Mouse (Mus musculus): ENCODE results near the gene Sun3.

The Sun3 gene

DNA sequence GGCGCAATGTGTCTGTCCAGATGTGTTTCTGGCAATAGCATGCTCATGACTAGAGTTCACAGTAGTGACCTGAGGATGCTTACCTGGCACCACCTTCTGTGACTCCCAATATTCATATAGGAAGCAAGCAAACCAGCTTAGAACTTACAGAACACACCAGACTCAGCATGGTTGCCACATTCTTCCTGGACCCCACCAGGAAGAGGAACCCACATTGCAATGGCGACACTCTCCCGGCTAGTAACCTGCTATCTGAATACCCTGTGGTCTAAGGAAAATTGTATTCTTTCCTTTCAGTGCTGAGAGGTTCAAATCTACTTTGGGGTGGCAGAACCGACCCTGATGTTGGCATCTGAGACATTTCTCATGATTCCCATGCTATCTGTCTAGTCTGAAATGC, 70.6 kb downstream of the Sun3 start:
- DNase-seq, result no peak

DNA sequence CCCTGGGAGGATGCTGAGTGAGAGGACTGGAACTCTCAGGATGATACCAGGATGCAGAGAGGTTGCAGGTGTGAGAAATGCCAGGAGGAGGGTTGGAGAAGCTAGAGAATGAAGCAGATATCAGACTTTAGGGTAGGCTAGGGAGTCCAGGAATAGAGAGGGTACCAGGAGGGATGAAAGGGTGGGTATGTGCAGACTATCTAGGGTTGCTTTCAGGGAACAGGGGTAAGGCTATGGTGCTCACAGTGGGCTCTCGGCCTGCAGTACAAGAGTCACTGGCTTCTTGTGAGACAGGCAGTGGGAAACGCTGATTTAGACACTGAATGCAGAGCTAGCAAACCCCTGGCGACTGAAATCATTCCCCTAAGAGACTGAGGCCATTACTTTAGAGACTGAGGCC, 75.6 kb downstream of the Sun3 start, which contains the start of gene Pkd1l1:
Gene Pkd1l1 (minus strand): TSS at position 101 of the 400 bp plus-strand sequence.
- DNase-seq, result no peak

DNA sequence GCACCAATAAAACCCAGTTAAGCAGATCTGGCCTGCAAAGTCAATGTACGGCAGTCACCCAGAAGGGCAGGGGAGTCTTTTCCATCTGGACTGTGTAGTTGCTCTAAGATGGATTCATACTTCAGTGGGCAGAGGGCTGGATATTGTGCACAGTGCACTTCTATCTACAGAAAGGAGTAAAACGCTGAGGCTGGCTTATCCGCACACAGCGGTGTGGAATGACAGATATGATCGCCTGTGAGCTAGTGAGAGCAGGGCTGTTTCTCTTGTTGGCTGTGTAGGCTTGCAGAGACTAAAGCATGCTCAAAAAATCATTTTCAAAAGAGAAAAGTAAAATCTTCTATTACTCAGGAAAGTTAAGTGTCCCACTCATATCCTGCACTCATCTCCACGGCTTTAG, 76.7 kb downstream of the Sun3 start:
- DNase-seq, result no peak

DNA sequence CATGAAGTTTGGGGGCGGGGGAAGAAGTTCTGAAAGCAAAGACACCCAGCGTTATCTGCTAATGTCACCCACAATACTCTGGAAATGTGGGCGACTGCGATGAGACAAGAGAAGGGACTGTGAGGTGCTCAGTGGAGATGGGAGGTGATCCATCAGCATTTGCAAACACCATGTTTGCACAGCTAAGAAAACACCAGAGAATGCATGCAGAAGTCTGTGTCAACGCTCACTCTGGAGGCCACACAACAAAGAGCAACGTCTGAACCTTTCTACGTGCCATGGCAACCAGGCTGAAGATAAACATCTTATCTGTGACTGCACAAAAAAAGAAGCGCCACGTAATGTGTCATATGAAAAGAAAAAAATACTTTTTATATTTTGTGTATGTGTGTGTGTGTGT, 78.3 kb downstream of the Sun3 start:
- no peak for DNase-seq

DNA sequence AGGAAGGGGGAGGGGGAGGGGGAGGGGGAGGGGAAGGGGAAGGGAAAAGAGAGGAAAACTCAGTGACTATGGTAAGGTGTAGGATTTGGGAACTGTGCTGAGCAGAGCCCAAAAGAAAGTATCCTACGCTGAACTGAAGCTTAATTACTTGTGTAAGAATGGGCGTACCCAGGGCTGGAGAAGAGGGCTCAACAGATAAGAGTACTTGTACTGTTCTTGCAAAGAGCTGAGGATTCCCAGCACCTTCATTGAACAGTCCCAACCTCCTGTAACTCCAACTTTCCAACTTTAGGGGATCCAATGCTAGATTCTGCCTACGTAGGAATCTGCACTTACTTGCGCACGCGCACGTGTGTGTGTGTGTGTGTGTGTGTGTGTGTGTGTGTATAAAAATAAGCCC, 80.7 kb downstream of the Sun3 start:
- DNase-seq, result no peak
